Mouse (Mus musculus) MEL-GATA-1-ER (cell line): ENCODE data around the gene Gstm6.

ENCODE experiments used
- DNase-seq: peaks from one replicate; pipeline ENCODE4 v3.0.0-alpha.2; 2012; ENCODE audit warnings: low read depth; ENCODE audit errors: extremely low read depth

Gene Gstm6

GRCm38 (mm10) chr3:107941261-107941660 is 2.3 kb downstream of the Gstm6 start:
- DNase-seq: no peak

GRCm38 (mm10) chr3:107940524-107940923 is 3.0 kb downstream of the Gstm6 start:
- DNase-seq: no peak

- DNase-seq: peak; percentile 52
Measured at GRCm38 (mm10) chr3:107939830-107940229, 3.7 kb downstream of the Gstm6 start.

- peak; percentile 59 for DNase-seq
Measured at GRCm38 (mm10) chr3:107939403-107939802, 4.1 kb downstream of the Gstm6 start.

GRCm38 (mm10) chr3:107935888-107936287 is 7.7 kb downstream of the Gstm6 start:
- no peak for DNase-seq

GRCm38 (mm10) chr3:107935268-107935667 is 8.3 kb downstream of the Gstm6 start:
- no peak for DNase-seq

GRCm38 (mm10) chr3:107932128-107932527 is 11.4 kb downstream of the Gstm6 start:
- no peak for DNase-seq

- peak; percentile 97 for DNase-seq
Measured at GRCm38 (mm10) chr3:107931670-107932069, 11.9 kb downstream of the Gstm6 start, which contains the start of gene Gstm7. Gene Gstm7 (minus strand): TSS chr3:107931817.

- DNase-seq: no peak
Measured at GRCm38 (mm10) chr3:107931134-107931533, 12.4 kb downstream of the Gstm6 start.

GRCm38 (mm10) chr3:107929731-107930130 is 13.8 kb downstream of the Gstm6 start:
- DNase-seq: no peak

GRCm38 (mm10) chr3:107929243-107929642 is 14.3 kb downstream of the Gstm6 start:
- no peak for DNase-seq

GRCm38 (mm10) chr3:107928691-107929090 is 14.9 kb downstream of the Gstm6 start:
- no peak for DNase-seq

- no peak for DNase-seq
Measured at GRCm38 (mm10) chr3:107927841-107928240, 15.7 kb downstream of the Gstm6 start.

GRCm38 (mm10) chr3:107925335-107925734 is 18.2 kb downstream of the Gstm6 start:
- DNase-seq: no peak

- DNase-seq: no peak
Measured at GRCm38 (mm10) chr3:107920348-107920747, 23.2 kb downstream of the Gstm6 start.

GRCm38 (mm10) chr3:107917783-107918408 is 25.7 kb downstream of the Gstm6 start:
- peak; percentile 58 for DNase-seq

GRCm38 (mm10) chr3:107917097-107917496 is 26.5 kb downstream of the Gstm6 start:
- DNase-seq: peak; percentile 26

GRCm38 (mm10) chr3:107916674-107917073 is 26.9 kb downstream of the Gstm6 start:
- no peak for DNase-seq

GRCm38 (mm10) chr3:107905942-107906341 is 37.6 kb downstream of the Gstm6 start:
- DNase-seq: peak; percentile 28

- no peak for DNase-seq
Measured at GRCm38 (mm10) chr3:107900955-107901673, 42.4 kb downstream of the Gstm6 start.

GRCm38 (mm10) chr3:107898691-107899090 is 44.9 kb downstream of the Gstm6 start:
- no peak for DNase-seq

- DNase-seq: peak; percentile 99
Measured at GRCm38 (mm10) chr3:107895720-107896569, 47.6 kb downstream of the Gstm6 start, which contains the start of gene Gstm5. Gene Gstm5 (plus strand): TSS chr3:107895821.
